Mouse (Mus musculus): ENCODE data around the gene Parp11. TPM values are rescaled to one million over a fixed set of nuclear protein-coding genes. Genes with fewer than 3 reads are reported as not detected.

Parp11 gene
- polyA plus RNA-seq, 1 experiment from 2014 or later, result 15.1 TPM

- no peak overlapping the region for H3K4me3 ChIP-seq (replicated peaks; ENCODE audit: low read depth, low read length)
- H3K4me1 ChIP-seq (replicated peaks; ENCODE audit: insufficient read depth, low read length), result no peaks in the 10 kb centered on the region
- H3K27me3 ChIP-seq (ENCODE audit: insufficient read depth, low read length), result no peaks in the 10 kb centered on the region
- no peak overlapping the region for H3K4me2 ChIP-seq (ENCODE audit: low read length)
- H3K9me3 ChIP-seq (replicated peaks; ENCODE audit: low read length), result no peaks in the 10 kb centered on the region
- no peak for TF ChIP-seq CTCF (IDR thresholded peaks at IDR 0.05; ENCODE audit: low read depth)
- WGBS, result 74% methylated on average over 9 of the region's 9 CpGs
- no peak for DNase-seq (ENCODE audit: low spot score)
- ATAC-seq (replicated peaks; ENCODE audit: low FRiP score, low read depth), result no peak
- no peak overlapping the region for H3K9ac ChIP-seq (ENCODE audit: low read depth, low read length)
- H3K27ac ChIP-seq, result no peak overlapping the region
- no peaks in the 10 kb centered on the region for H3K36me3 ChIP-seq (ENCODE audit: insufficient read depth, low read length)
Observed at GRCm38 (mm10) chr6:127433886-127434647, 12.6 kb upstream of the Parp11 start.

GRCm38 (mm10) chr6:127434648-127434984 lies 12.0 kb upstream of the Parp11 start:
- Histone ChIP-seq H3K9me3 (replicated peaks; ENCODE audit: low read length) (no peaks in the 10 kb centered on the region), H3K4me2 (ENCODE audit: low read length) (no peak overlapping the region), H3K4me3 (replicated peaks; ENCODE audit: low read depth, low read length) (no peak overlapping the region), H3K9ac (ENCODE audit: low read depth, low read length) (no peak overlapping the region), H3K27me3 (ENCODE audit: insufficient read depth, low read length) (no peaks in the 10 kb centered on the region), H3K4me1 (replicated peaks; ENCODE audit: insufficient read depth, low read length) (no peaks in the 10 kb centered on the region), H3K27ac (no peak overlapping the region), H3K36me3 (ENCODE audit: insufficient read depth, low read length) (no peaks in the 10 kb centered on the region)
- no peak for TF ChIP-seq CTCF (IDR thresholded peaks at IDR 0.05; ENCODE audit: low read depth)
- ATAC-seq (replicated peaks; ENCODE audit: low FRiP score, low read depth) (no peak), DNase-seq (ENCODE audit: low spot score) (no peak)
- WGBS, result 86% methylated on average over 4 of the region's 4 CpGs

GRCm38 (mm10) chr6:127439063-127439462 lies 7.6 kb upstream of the Parp11 start:
- 86% methylated on average over 3 of the region's 3 CpGs for WGBS
- H3K9me3 ChIP-seq (replicated peaks; ENCODE audit: low read length), result no peaks in the 10 kb centered on the region
- H3K27ac ChIP-seq, result no peak overlapping the region
- no peaks in the 10 kb centered on the region for H3K4me1 ChIP-seq (replicated peaks; ENCODE audit: insufficient read depth, low read length)
- H3K9ac ChIP-seq (ENCODE audit: low read depth, low read length), result no peak overlapping the region
- no peaks in the 10 kb centered on the region for H3K36me3 ChIP-seq (ENCODE audit: insufficient read depth, low read length)
- no peak for TF ChIP-seq CTCF (IDR thresholded peaks at IDR 0.05; ENCODE audit: low read depth)
- H3K4me2 ChIP-seq (ENCODE audit: low read length), result no peak overlapping the region
- no peaks in the 10 kb centered on the region for H3K27me3 ChIP-seq (ENCODE audit: insufficient read depth, low read length)
- no peak for ATAC-seq (replicated peaks; ENCODE audit: low FRiP score, low read depth)
- no peak overlapping the region for H3K4me3 ChIP-seq (replicated peaks; ENCODE audit: low read depth, low read length)
- DNase-seq (ENCODE audit: low spot score), result no peak

GRCm38 (mm10) chr6:127439540-127440195 lies 7.0 kb upstream of the Parp11 start:
- H3K27me3 ChIP-seq (ENCODE audit: insufficient read depth, low read length), result no peaks in the 10 kb centered on the region
- no peak for ATAC-seq (replicated peaks; ENCODE audit: low FRiP score, low read depth)
- H3K4me1 ChIP-seq (replicated peaks; ENCODE audit: insufficient read depth, low read length), result no peaks in the 10 kb centered on the region
- TF ChIP-seq CTCF (IDR thresholded peaks at IDR 0.05; ENCODE audit: low read depth), result no peak
- H3K27ac ChIP-seq, result no peak overlapping the region
- H3K9me3 ChIP-seq (replicated peaks; ENCODE audit: low read length), result no peaks in the 10 kb centered on the region
- no peak for DNase-seq (ENCODE audit: low spot score)
- no peaks in the 10 kb centered on the region for H3K36me3 ChIP-seq (ENCODE audit: insufficient read depth, low read length)
- no peak overlapping the region for H3K4me2 ChIP-seq (ENCODE audit: low read length)
- no peak overlapping the region for H3K4me3 ChIP-seq (replicated peaks; ENCODE audit: low read depth, low read length)
- H3K9ac ChIP-seq (ENCODE audit: low read depth, low read length), result no peak overlapping the region
- 85% methylated on average over 5 of the region's 5 CpGs for WGBS

- H3K4me1 ChIP-seq (replicated peaks; ENCODE audit: insufficient read depth, low read length), result no peaks in the 10 kb centered on the region
- H3K27me3 ChIP-seq (ENCODE audit: insufficient read depth, low read length), result no peaks in the 10 kb centered on the region
- TF ChIP-seq CTCF (IDR thresholded peaks at IDR 0.05; ENCODE audit: low read depth), result no peak
- H3K27ac ChIP-seq, result no peak overlapping the region
- H3K9me3 ChIP-seq (replicated peaks; ENCODE audit: low read length), result no peaks in the 10 kb centered on the region
- no peak overlapping the region for H3K4me3 ChIP-seq (replicated peaks; ENCODE audit: low read depth, low read length)
- no peaks in the 10 kb centered on the region for H3K36me3 ChIP-seq (ENCODE audit: insufficient read depth, low read length)
- no peak overlapping the region for H3K4me2 ChIP-seq (ENCODE audit: low read length)
- H3K9ac ChIP-seq (ENCODE audit: low read depth, low read length), result no peak overlapping the region
- 40% methylated on average over 14 of the region's 14 CpGs for WGBS
- ATAC-seq (replicated peaks; ENCODE audit: low FRiP score, low read depth), result no peak
- DNase-seq (ENCODE audit: low spot score), result no peak
Observed at GRCm38 (mm10) chr6:127440416-127441104, 6.1 kb upstream of the Parp11 start.

GRCm38 (mm10) chr6:127442584-127442983 lies 4.1 kb upstream of the Parp11 start:
- no peak for DNase-seq (ENCODE audit: low spot score)
- no peaks in the 10 kb centered on the region for H3K4me1 ChIP-seq (replicated peaks; ENCODE audit: insufficient read depth, low read length)
- no peak for ATAC-seq (replicated peaks; ENCODE audit: low FRiP score, low read depth)
- H3K9ac ChIP-seq (ENCODE audit: low read depth, low read length), result no peak overlapping the region
- H3K4me3 ChIP-seq (replicated peaks; ENCODE audit: low read depth, low read length), result no peak overlapping the region
- no peak overlapping the region for H3K4me2 ChIP-seq (ENCODE audit: low read length)
- no peaks in the 10 kb centered on the region for H3K27me3 ChIP-seq (ENCODE audit: insufficient read depth, low read length)
- TF ChIP-seq CTCF (IDR thresholded peaks at IDR 0.05; ENCODE audit: low read depth), result no peak
- H3K36me3 ChIP-seq (ENCODE audit: insufficient read depth, low read length), result no peaks in the 10 kb centered on the region
- no peaks in the 10 kb centered on the region for H3K9me3 ChIP-seq (replicated peaks; ENCODE audit: low read length)
- WGBS, result 44% methylated on average over 4 of the region's 4 CpGs
- H3K27ac ChIP-seq, result no peak overlapping the region

Measured in kidney, postnatal 0 days (tissue).